Mouse (Mus musculus): ENCODE measurements at regions not wholly inside any gene's neighbourhood (a gene's known extent, or its start where the extent isn't known, plus 50 kb on each side); places are given as distances from the start of the nearest gene placed in this dataset.

- Histone ChIP-seq H3K4me3 (replicated peaks; ENCODE audit: low read length) (no peak overlapping the region), H3K9me3 (ENCODE audit: control insufficient read depth, low read length) (no peaks in the 10 kb centered on the region), H3K27me3 (ENCODE audit: control insufficient read depth, insufficient read depth, low read length) (no peaks in the 10 kb centered on the region), H3K27ac (replicated peaks; ENCODE audit: low read depth, low read length) (no peak overlapping the region), H3K4me1 (ENCODE audit: control insufficient read depth, insufficient read depth, low read length) (no peaks in the 10 kb centered on the region), H3K9ac (ENCODE audit: low read depth, low read length, severe bottlenecking) (no peak overlapping the region), H3K4me2 (replicated peaks; ENCODE audit: low read depth, low read length, severe bottlenecking) (no peak overlapping the region), H3K36me3 (ENCODE audit: control insufficient read depth, insufficient read depth, low read length) (no peaks in the 10 kb centered on the region)
- TF ChIP-seq POLR2A (IDR thresholded peaks at IDR 0.05; ENCODE audit: borderline replicate concordance, extremely low read depth, insufficient read depth, insufficient read length), result no peak
- no peak for ATAC-seq (ENCODE audit: low FRiP score, low read depth)
- DNase-seq (ENCODE audit: low spot score), result no peak
- 86% methylated on average over 2 of the region's 2 CpGs for WGBS
Measured at GRCm38 (mm10) chr19:20310653-20311052, 80.1 kb downstream of the Anxa1 start.

GRCm38 (mm10) chr19:20300066-20300651, 90.6 kb downstream of the Anxa1 start:
- DNase-seq (ENCODE audit: low spot score), result no peak
- Histone ChIP-seq H3K27me3 (ENCODE audit: control insufficient read depth, insufficient read depth, low read length) (no peaks in the 10 kb centered on the region), H3K4me1 (ENCODE audit: control insufficient read depth, insufficient read depth, low read length) (no peaks in the 10 kb centered on the region), H3K36me3 (ENCODE audit: control insufficient read depth, insufficient read depth, low read length) (no peaks in the 10 kb centered on the region), H3K4me2 (replicated peaks; ENCODE audit: low read depth, low read length, severe bottlenecking) (no peak overlapping the region), H3K9me3 (ENCODE audit: control insufficient read depth, low read length) (no peaks in the 10 kb centered on the region), H3K9ac (ENCODE audit: low read depth, low read length, severe bottlenecking) (no peak overlapping the region), H3K27ac (replicated peaks; ENCODE audit: low read depth, low read length) (no peak overlapping the region), H3K4me3 (replicated peaks; ENCODE audit: low read length) (no peak overlapping the region)
- no peak for TF ChIP-seq POLR2A (IDR thresholded peaks at IDR 0.05; ENCODE audit: borderline replicate concordance, extremely low read depth, insufficient read depth, insufficient read length)
- 66% methylated on average over 2 of the region's 2 CpGs for WGBS
- ATAC-seq (ENCODE audit: low FRiP score, low read depth), result no peak

- no peaks in the 10 kb centered on the region for H3K27me3 ChIP-seq (ENCODE audit: control insufficient read depth, insufficient read depth, low read length)
- 95% methylated on average over 2 of the region's 2 CpGs for WGBS
- TF ChIP-seq POLR2A (IDR thresholded peaks at IDR 0.05; ENCODE audit: borderline replicate concordance, extremely low read depth, insufficient read depth, insufficient read length), result no peak
- H3K4me2 ChIP-seq (replicated peaks; ENCODE audit: low read depth, low read length, severe bottlenecking), result no peak overlapping the region
- H3K4me3 ChIP-seq (replicated peaks; ENCODE audit: low read length), result no peak overlapping the region
- no peaks in the 10 kb centered on the region for H3K36me3 ChIP-seq (ENCODE audit: control insufficient read depth, insufficient read depth, low read length)
- no peak for ATAC-seq (ENCODE audit: low FRiP score, low read depth)
- no peak for DNase-seq (ENCODE audit: low spot score)
- no peaks in the 10 kb centered on the region for H3K4me1 ChIP-seq (ENCODE audit: control insufficient read depth, insufficient read depth, low read length)
- H3K27ac ChIP-seq (replicated peaks; ENCODE audit: low read depth, low read length), result no peak overlapping the region
- H3K9ac ChIP-seq (ENCODE audit: low read depth, low read length, severe bottlenecking), result no peak overlapping the region
- H3K9me3 ChIP-seq (ENCODE audit: control insufficient read depth, low read length), result no peaks in the 10 kb centered on the region
Measured at GRCm38 (mm10) chr19:20298431-20298830, 92.3 kb downstream of the Anxa1 start.

GRCm38 (mm10) chr19:20285188-20285587, 105.6 kb downstream of the Anxa1 start:
- TF ChIP-seq POLR2A (IDR thresholded peaks at IDR 0.05; ENCODE audit: borderline replicate concordance, extremely low read depth, insufficient read depth, insufficient read length), result no peak
- no peak overlapping the region for H3K4me3 ChIP-seq (replicated peaks; ENCODE audit: low read length)

GRCm38 (mm10) chr19:20283105-20283504, 107.6 kb downstream of the Anxa1 start:
- Histone ChIP-seq H3K9ac (ENCODE audit: low read depth, low read length, severe bottlenecking) (no peak overlapping the region), H3K4me2 (replicated peaks; ENCODE audit: low read depth, low read length, severe bottlenecking) (no peak overlapping the region), H3K9me3 (ENCODE audit: control insufficient read depth, low read length) (no peaks in the 10 kb centered on the region), H3K36me3 (ENCODE audit: control insufficient read depth, insufficient read depth, low read length) (no peaks in the 10 kb centered on the region), H3K27ac (replicated peaks; ENCODE audit: low read depth, low read length) (no peak overlapping the region), H3K4me1 (ENCODE audit: control insufficient read depth, insufficient read depth, low read length) (no peaks in the 10 kb centered on the region), H3K4me3 (replicated peaks; ENCODE audit: low read length) (no peak overlapping the region), H3K27me3 (ENCODE audit: control insufficient read depth, insufficient read depth, low read length) (no peaks in the 10 kb centered on the region)
- no peak for TF ChIP-seq POLR2A (IDR thresholded peaks at IDR 0.05; ENCODE audit: borderline replicate concordance, extremely low read depth, insufficient read depth, insufficient read length)
- DNase-seq (ENCODE audit: low spot score) (no peak), ATAC-seq (ENCODE audit: low FRiP score, low read depth) (no peak)
- WGBS, result 78% methylated on average over 2 of the region's 2 CpGs

More at GRCm38 (mm10) chr19:20285188-20285587, 105.6 kb downstream of the Anxa1 start:
- no peak overlapping the region for H3K27ac ChIP-seq (replicated peaks; ENCODE audit: low read depth, low read length)
- no peaks in the 10 kb centered on the region for H3K36me3 ChIP-seq (ENCODE audit: control insufficient read depth, insufficient read depth, low read length)
- H3K4me2 ChIP-seq (replicated peaks; ENCODE audit: low read depth, low read length, severe bottlenecking), result no peak overlapping the region
- 67% methylated on average over 4 of the region's 4 CpGs for WGBS
- H3K4me1 ChIP-seq (ENCODE audit: control insufficient read depth, insufficient read depth, low read length), result no peaks in the 10 kb centered on the region
- DNase-seq (ENCODE audit: low spot score) (no peak), ATAC-seq (ENCODE audit: low FRiP score, low read depth) (no peak)
- no peak overlapping the region for H3K9ac ChIP-seq (ENCODE audit: low read depth, low read length, severe bottlenecking)
- H3K27me3 ChIP-seq (ENCODE audit: control insufficient read depth, insufficient read depth, low read length), result no peaks in the 10 kb centered on the region
- no peaks in the 10 kb centered on the region for H3K9me3 ChIP-seq (ENCODE audit: control insufficient read depth, low read length)

- Histone ChIP-seq H3K9ac (ENCODE audit: low read depth, low read length, severe bottlenecking) (no peak overlapping the region), H3K27me3 (ENCODE audit: control insufficient read depth, insufficient read depth, low read length) (no peaks in the 10 kb centered on the region), H3K4me1 (ENCODE audit: control insufficient read depth, insufficient read depth, low read length) (no peaks in the 10 kb centered on the region), H3K9me3 (ENCODE audit: control insufficient read depth, low read length) (no peaks in the 10 kb centered on the region), H3K4me2 (replicated peaks; ENCODE audit: low read depth, low read length, severe bottlenecking) (no peak overlapping the region), H3K4me3 (replicated peaks; ENCODE audit: low read length) (no peak overlapping the region), H3K36me3 (ENCODE audit: control insufficient read depth, insufficient read depth, low read length) (no peaks in the 10 kb centered on the region), H3K27ac (replicated peaks; ENCODE audit: low read depth, low read length) (no peak overlapping the region)
- no peak for TF ChIP-seq POLR2A (IDR thresholded peaks at IDR 0.05; ENCODE audit: borderline replicate concordance, extremely low read depth, insufficient read depth, insufficient read length)
- DNase-seq (ENCODE audit: low spot score) (no peak), ATAC-seq (ENCODE audit: low FRiP score, low read depth) (no peak)
- WGBS, result 74% methylated on average over 2 of the region's 2 CpGs
Measured at GRCm38 (mm10) chr19:20261586-20261985, 129.2 kb downstream of the Anxa1 start.
